Mouse (Mus musculus): ENCODE measurements at regions not wholly inside any gene's neighbourhood (a gene's known extent, or its start where the extent isn't known, plus 50 kb on each side); places are given as distances from the start of the nearest gene placed in this dataset.

GRCm38 (mm10) chr13:112024667-112025585, 216.1 kb upstream of the Map3k1 start:
- no peak; the same call in 1 of the 2 replicates for ATAC-seq (replicated peaks; ENCODE audit: low read depth, poor library complexity, severe bottlenecking)

- no peak for ATAC-seq (replicated peaks; ENCODE audit: low read depth, poor library complexity, severe bottlenecking)
These were observed 216.8 kb upstream of the Map3k1 start for GRCm38 (mm10) chr13:112025586-112025950.

- ATAC-seq (replicated peaks; ENCODE audit: low read depth, poor library complexity, severe bottlenecking) = no peak
These were observed 218.9 kb upstream of the Map3k1 start for GRCm38 (mm10) chr13:112027736-112028135.

GRCm38 (mm10) chr13:112031061-112031460, 222.3 kb upstream of the Map3k1 start:
- ATAC-seq (replicated peaks; ENCODE audit: low read depth, poor library complexity, severe bottlenecking) = no peak

GRCm38 (mm10) chr13:112031631-112032320, 223.0 kb upstream of the Map3k1 start:
- no peak for ATAC-seq (replicated peaks; ENCODE audit: low read depth, poor library complexity, severe bottlenecking)

- ATAC-seq (replicated peaks; ENCODE audit: low read depth, poor library complexity, severe bottlenecking) = no peak
These were observed 229.1 kb upstream of the Map3k1 start for GRCm38 (mm10) chr13:112037731-112038380.

GRCm38 (mm10) chr13:112038556-112039304, 229.9 kb upstream of the Map3k1 start:
- ATAC-seq (replicated peaks; ENCODE audit: low read depth, poor library complexity, severe bottlenecking) = no peak

GRCm38 (mm10) chr13:112039422-112040145, 230.8 kb upstream of the Map3k1 start:
- no peak for ATAC-seq (replicated peaks; ENCODE audit: low read depth, poor library complexity, severe bottlenecking)

- no peak; the same call in 1 of the 2 replicates for ATAC-seq (replicated peaks; ENCODE audit: low read depth, poor library complexity, severe bottlenecking)
These were observed 234.9 kb upstream of the Map3k1 start for GRCm38 (mm10) chr13:112043524-112044246.

- no peak for ATAC-seq (replicated peaks; ENCODE audit: low read depth, poor library complexity, severe bottlenecking)
These were observed 235.6 kb upstream of the Map3k1 start for GRCm38 (mm10) chr13:112044372-112044771.

- no peak for ATAC-seq (replicated peaks; ENCODE audit: low read depth, poor library complexity, severe bottlenecking)
These were observed 237.7 kb upstream of the Map3k1 start for GRCm38 (mm10) chr13:112046247-112047211.

- ATAC-seq (replicated peaks; ENCODE audit: low read depth, poor library complexity, severe bottlenecking) = no peak
These were observed 238.6 kb upstream of the Map3k1 start for GRCm38 (mm10) chr13:112047408-112047807.

GRCm38 (mm10) chr13:112047874-112048273, 239.1 kb upstream of the Map3k1 start:
- no peak for ATAC-seq (replicated peaks; ENCODE audit: low read depth, poor library complexity, severe bottlenecking)

- ATAC-seq (replicated peaks; ENCODE audit: low read depth, poor library complexity, severe bottlenecking) = no peak
These were observed 239.5 kb upstream of the Map3k1 start for GRCm38 (mm10) chr13:112048327-112048726.

GRCm38 (mm10) chr13:112050892-112051291, 237.4 kb upstream of the Ankrd55 start:
- no peak for ATAC-seq (replicated peaks; ENCODE audit: low read depth, poor library complexity, severe bottlenecking)

GRCm38 (mm10) chr13:112052011-112052410, 236.2 kb upstream of the Ankrd55 start:
- no peak for ATAC-seq (replicated peaks; ENCODE audit: low read depth, poor library complexity, severe bottlenecking)

- no peak for ATAC-seq (replicated peaks; ENCODE audit: low read depth, poor library complexity, severe bottlenecking)
These were observed 235.8 kb upstream of the Ankrd55 start for GRCm38 (mm10) chr13:112052456-112052855.

All from common myeloid progenitor, adult 5-6 weeks (primary cell).